Mouse (Mus musculus) forebrain, embryonic 12.5 days (tissue): ENCODE measurements around the gene Pcnp. TPM values are rescaled to one million over a fixed set of nuclear protein-coding genes. Genes with fewer than 3 reads are reported as not detected.
"Not testable (repeated sequence)": the region's sequence is repeated elsewhere in the genome, so short reads cannot be mapped to it uniquely, and the experiment has no call there.

Experiments
- ATAC-seq: fragments of 200-750 bp; cut with Nextera tagmentation; 2 replicates; pipeline ENCODE4 v1.8.0; 2017; ENCODE audit warnings: moderate TSS enrichment; ENCODE audit not compliant: low FRiP score
- H3K27ac ChIP-seq: fragments of 300-500 bp; sonication (generic); 2 replicates; pipeline ENCODE4 v1.5.1; 2016; ENCODE audit warnings: mild to moderate bottlenecking
- H3K27me3 ChIP-seq: fragments of 300-500 bp; sonication (generic); 2 replicates; pipeline ENCODE4 v1.6.1; 2016; ENCODE audit warnings: mild to moderate bottlenecking
- H3K36me3 ChIP-seq: fragments of 300-500 bp; sonication (generic); replicated peaks from 2 replicates; pipeline ENCODE4 v1.6.1; 2016; ENCODE audit warnings: mild to moderate bottlenecking
- H3K4me1 ChIP-seq: fragments of 300-500 bp; sonication (generic); 2 replicates; pipeline ENCODE4 v1.6.1; 2016
- H3K4me2 ChIP-seq: fragments of 300-500 bp; sonication (generic); 2 replicates; pipeline ENCODE4 v1.6.1; 2016; ENCODE audit warnings: mild to moderate bottlenecking, moderate library complexity
- H3K4me3 ChIP-seq: fragments of 300-500 bp; sonication (generic); replicated peaks from 2 replicates; pipeline ENCODE4 v1.5.1; 2016; ENCODE audit warnings: mild to moderate bottlenecking
- H3K9ac ChIP-seq: fragments of 300-500 bp; sonication (generic); 2 replicates; pipeline ENCODE4 v1.6.1; 2016; ENCODE audit warnings: mild to moderate bottlenecking
- H3K9me3 ChIP-seq: fragments of 300-500 bp; sonication (generic); 2 replicates; pipeline ENCODE4 v1.6.1; 2016
- WGBS: fragments of 180-500 bp; shearing (Covaris S2); methylation state at CpG from one replicate; pipeline ENCODE4 v1.1.7; 2016; 5-methylcytosine and 5-hydroxymethylcytosine counted together
- polyA plus RNA-seq: library from polyadenylated mRNA; unstranded; fragments of >200 nt; fragmentation: Nextera tagmentation; extraction: Ambion mirVana; gene quantifications from 2 replicates; pipeline ENCODE4 v1.2.1, GENCODE M21; 2016

Pcnp gene
- polyA plus RNA-seq: 316 and 329 TPM in 2 replicates

- Histone ChIP-seq H3K36me3 (peaks cover 40% of the 10 kb centered on the region), H3K27ac (peak within 1 kb of the TSS; percentile 93), H3K4me1 (peaks cover 24% of the 10 kb centered on the region), H3K4me2 (peak within 1 kb of the TSS; percentile 75), H3K9ac (peak within 1 kb of the TSS; percentile 94), H3K4me3 (peak within 1 kb of the TSS; percentile 90), H3K9me3 (no peaks in the 10 kb centered on the region), H3K27me3 (no peaks in the 10 kb centered on the region)
- under 1% methylated on average over 39 of the region's 39 CpGs for WGBS
- peak; percentile 100 for ATAC-seq
These were observed at the start of gene Pcnp for GRCm38 (mm10) chr16:56029661-56030082. TSS of gene Pcnp (minus strand) at chr16:56029739.

DNA sequence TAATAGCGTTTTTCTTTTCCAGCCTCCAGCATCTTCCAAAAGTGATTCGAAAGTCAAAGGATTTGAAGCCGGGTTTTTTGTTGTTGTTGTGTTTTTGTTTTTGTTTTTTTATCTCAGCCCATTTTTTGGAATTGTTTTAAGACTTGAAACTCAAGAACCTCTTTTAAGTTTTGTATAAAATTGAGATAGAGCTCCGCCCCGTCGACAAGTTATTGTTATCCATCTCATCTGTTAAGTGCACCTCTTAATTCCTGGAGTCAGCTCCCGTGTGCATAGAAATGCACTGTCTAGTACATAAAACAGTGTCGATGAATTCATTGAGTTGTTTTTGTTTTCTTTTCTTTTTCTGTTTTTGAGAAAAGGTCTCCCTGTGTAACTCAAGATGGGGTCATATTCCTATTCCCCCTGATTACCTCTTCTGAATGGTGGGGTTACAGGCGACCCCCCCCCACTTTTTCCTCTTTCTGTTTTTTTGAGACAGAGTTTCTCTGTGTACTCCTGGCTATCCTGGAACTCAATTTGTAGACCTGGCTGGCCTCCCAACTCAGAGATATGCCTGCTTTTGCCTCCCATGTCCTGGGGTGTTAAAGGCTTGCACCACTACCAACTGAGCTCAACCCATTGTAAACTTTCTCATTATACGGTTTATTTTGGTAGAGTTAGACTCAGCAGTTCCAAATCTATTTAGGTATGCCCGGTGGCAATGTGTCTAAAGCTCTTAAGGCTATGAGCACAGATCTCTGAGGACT is 46.8 kb upstream of the Pcnp start:
- Histone ChIP-seq H3K4me3 (peak overlapping the region; percentile 74), H3K27ac (peak overlapping the region; percentile 97), H3K27me3 (no peaks in the 10 kb centered on the region), H3K9ac (peak overlapping the region; percentile 71), H3K4me1 (peaks cover 12% of the 10 kb centered on the region), H3K9me3 (no peaks in the 10 kb centered on the region), H3K36me3 (no peaks in the 10 kb centered on the region), H3K4me2 (peak overlapping the region; percentile 55)
- 7% methylated on average over 11 of the region's 11 CpGs for WGBS
- ATAC-seq: no peak; the same call in 1 of the 2 replicates

- WGBS: under 1% methylated on average over 46 of the region's 66 CpGs
- H3K9ac ChIP-seq: peak overlapping the region; percentile 71
- peak overlapping the region; percentile 74 for H3K4me3 ChIP-seq
- H3K27ac ChIP-seq: peak overlapping the region; percentile 97
- peak; percentile 93 for ATAC-seq
- H3K4me2 ChIP-seq: peak overlapping the region; percentile 55
- H3K27me3 ChIP-seq: no peaks in the 10 kb centered on the region
- H3K4me1 ChIP-seq: peaks cover 12% of the 10 kb centered on the region
- no peaks in the 10 kb centered on the region for H3K36me3 ChIP-seq
- no peaks in the 10 kb centered on the region for H3K9me3 ChIP-seq
These were observed 45.9 kb upstream of the Pcnp start for GRCm38 (mm10) chr16:56075222-56076111.

- no peak overlapping the region for H3K4me3 ChIP-seq
- H3K4me2 ChIP-seq: no peak overlapping the region
- no peak overlapping the region for H3K9ac ChIP-seq
- H3K27ac ChIP-seq: peak overlapping the region; percentile 97; the same call in 1 of the 2 replicates
- H3K9me3 ChIP-seq: no peaks in the 10 kb centered on the region
- H3K27me3 ChIP-seq: no peaks in the 10 kb centered on the region
- ATAC-seq: no peak
- H3K36me3 ChIP-seq: no peaks in the 10 kb centered on the region
- H3K4me1 ChIP-seq: peaks cover 12% of the 10 kb centered on the region
- 82% methylated on average over 5 of the region's 5 CpGs for WGBS
These were observed 45.0 kb upstream of the Pcnp start for GRCm38 (mm10) chr16:56074565-56074964.

- Histone ChIP-seq H3K36me3 (no peaks in the 10 kb centered on the region), H3K4me1 (peaks cover 12% of the 10 kb centered on the region), H3K9me3 (no peaks in the 10 kb centered on the region), H3K9ac (no peak overlapping the region), H3K4me3 (no peak overlapping the region), H3K4me2 (no peak overlapping the region), H3K27me3 (no peaks in the 10 kb centered on the region), H3K27ac (no peak overlapping the region)
- WGBS: 100% methylated on average over 1 of the region's 1 CpGs
- peak; percentile 5; the same call in 1 of the 2 replicates for ATAC-seq
These were observed 44.6 kb upstream of the Pcnp start for GRCm38 (mm10) chr16:56074122-56074521.

DNA sequence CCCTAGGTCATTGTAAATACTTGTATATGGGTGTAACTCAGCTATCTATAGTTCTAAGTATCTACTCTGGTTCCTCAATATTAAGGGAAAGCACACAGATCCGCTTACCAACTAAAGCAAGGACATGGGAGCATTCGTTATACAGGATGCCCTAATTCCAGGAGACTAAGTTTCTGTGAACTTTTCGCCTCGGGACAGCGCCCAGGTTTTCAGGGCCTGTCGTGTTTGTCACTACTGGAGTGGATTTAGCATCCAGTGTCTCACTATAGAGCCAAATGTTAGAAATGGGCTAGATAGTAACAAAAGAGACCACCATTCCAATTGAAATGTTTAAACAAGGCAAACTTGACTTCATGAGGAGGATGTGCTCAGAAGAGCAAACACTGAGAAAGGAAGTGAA is 43.6 kb upstream of the Pcnp start:
- not testable (repeated sequence) for H3K4me3 ChIP-seq, H3K36me3 ChIP-seq, H3K4me2 ChIP-seq, H3K27me3 ChIP-seq, H3K9me3 ChIP-seq, H3K9ac ChIP-seq, ATAC-seq, H3K27ac ChIP-seq
- 92% methylated on average over 6 of the region's 6 CpGs for WGBS
- H3K4me1 ChIP-seq: peaks cover 12% of the 10 kb centered on the region

GRCm38 (mm10) chr16:56072533-56072932 is 43.0 kb upstream of the Pcnp start:
- Histone ChIP-seq H3K4me1 (peaks cover 12% of the 10 kb centered on the region), H3K36me3 (no peaks in the 10 kb centered on the region), H3K4me3 (no peak overlapping the region), H3K4me2 (no peak overlapping the region), H3K9ac (no peak overlapping the region), H3K27me3 (0 out of 2 replicates have a peak, but pooled peaks cover 3% of the 10 kb centered on the region), H3K27ac (no peak overlapping the region), H3K9me3 (no peaks in the 10 kb centered on the region)
- WGBS: 79% methylated on average over 6 of the region's 6 CpGs
- ATAC-seq: no peak

GRCm38 (mm10) chr16:56071317-56072232 is 42.0 kb upstream of the Pcnp start:
- Histone ChIP-seq H3K4me2 (no peak overlapping the region), H3K4me1 (peaks cover 9% of the 10 kb centered on the region), H3K9me3 (no peaks in the 10 kb centered on the region), H3K9ac (no peak overlapping the region), H3K27me3 (0 out of 2 replicates have a peak, but pooled peaks cover 3% of the 10 kb centered on the region), H3K27ac (no peak overlapping the region), H3K4me3 (no peak overlapping the region), H3K36me3 (no peaks in the 10 kb centered on the region)
- ATAC-seq: no peak
- WGBS: 41% methylated on average over 5 of the region's 5 CpGs

GRCm38 (mm10) chr16:56068523-56069070 is 39.1 kb upstream of the Pcnp start:
- Histone ChIP-seq H3K9me3 (no peaks in the 10 kb centered on the region), H3K4me3 (no peak overlapping the region), H3K4me1 (no peaks in the 10 kb centered on the region), H3K27ac (no peak overlapping the region), H3K36me3 (no peaks in the 10 kb centered on the region), H3K4me2 (no peak overlapping the region), H3K27me3 (0 out of 2 replicates have a peak, but pooled peaks cover 3% of the 10 kb centered on the region), H3K9ac (no peak overlapping the region)
- no peak for ATAC-seq
- WGBS: 91% methylated on average over 6 of the region's 6 CpGs

DNA sequence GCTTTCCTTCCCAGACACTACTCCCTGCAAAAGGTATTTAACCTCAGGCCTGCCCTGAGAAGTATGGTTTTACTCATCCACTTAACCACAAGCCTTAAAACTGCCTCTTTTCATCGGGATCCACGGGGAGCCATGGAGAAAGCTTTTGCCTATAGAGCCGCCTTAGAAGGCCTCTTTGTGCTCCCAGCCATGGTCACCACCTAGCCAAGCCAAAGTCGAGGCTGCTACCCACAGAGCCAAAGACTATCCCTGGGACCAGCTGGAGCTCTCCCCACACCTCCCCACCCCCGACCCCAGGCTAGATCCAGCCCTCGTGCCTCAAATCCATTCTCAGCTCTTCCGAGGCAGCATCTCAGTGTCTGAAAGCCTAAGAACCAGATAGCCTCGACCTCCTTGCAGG is 36.6 kb upstream of the Pcnp start:
- no peaks in the 10 kb centered on the region for H3K9me3 ChIP-seq
- no peaks in the 10 kb centered on the region for H3K4me1 ChIP-seq
- H3K9ac ChIP-seq: no peak overlapping the region
- H3K36me3 ChIP-seq: no peaks in the 10 kb centered on the region
- no peak overlapping the region for H3K4me3 ChIP-seq
- 29% methylated on average over 8 of the region's 8 CpGs for WGBS
- no peak overlapping the region for H3K27ac ChIP-seq
- H3K27me3 ChIP-seq: 0 out of 2 replicates have a peak, but pooled peaks cover 3% of the 10 kb centered on the region
- ATAC-seq: no peak
- no peak overlapping the region for H3K4me2 ChIP-seq

GRCm38 (mm10) chr16:56064334-56064990 is 34.9 kb upstream of the Pcnp start:
- H3K36me3 ChIP-seq: no peaks in the 10 kb centered on the region
- H3K4me2 ChIP-seq: peak overlapping the region; percentile 66
- H3K9me3 ChIP-seq: no peaks in the 10 kb centered on the region
- 7% methylated on average over 20 of the region's 20 CpGs for WGBS
- no peak overlapping the region for H3K9ac ChIP-seq
- ATAC-seq: peak; percentile 95
- peak overlapping the region; percentile 38 for H3K4me3 ChIP-seq
- 0 out of 2 replicates have a peak, but pooled peaks cover 3% of the 10 kb centered on the region for H3K27me3 ChIP-seq
- H3K27ac ChIP-seq: no peak overlapping the region
- no peaks in the 10 kb centered on the region for H3K4me1 ChIP-seq
